Mouse (Mus musculus) liver, postnatal 0 days (tissue): ENCODE measurements around the gene Cald1.

Experiments
- CTCF ChIP-seq: sonication (generic); IDR thresholded peaks from 2 replicates; pipeline ENCODE4 v1.5.1; 2016; ENCODE audit warnings: antibody characterized with exemption, low read depth
- EP300 ChIP-seq: IDR thresholded peaks from 2 replicates; pipeline ENCODE4 v1.6.1; 2016; ENCODE audit warnings: antibody characterized with exemption, low read depth, mild to moderate bottlenecking

DNA sequence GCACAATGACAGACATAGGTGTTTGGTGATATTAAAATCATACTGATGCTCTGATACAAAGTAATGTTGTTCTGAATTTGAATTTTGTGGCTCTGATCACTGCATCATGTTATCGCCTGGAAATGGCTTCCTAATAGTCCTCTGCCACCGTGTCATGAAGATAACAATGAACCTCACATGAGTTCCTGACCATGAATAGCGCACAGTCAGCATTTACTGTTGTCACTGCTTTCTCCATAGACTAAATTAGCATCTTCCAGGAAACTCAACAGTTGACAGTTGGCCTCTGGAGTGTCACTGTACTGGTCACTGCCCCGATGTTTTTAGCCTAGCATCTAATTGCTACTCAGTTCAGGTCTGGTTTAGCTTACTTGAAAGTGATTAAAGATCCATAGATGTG lies 95.8 kb downstream of the Cald1 start:
- TF ChIP-seq EP300 (no peak), CTCF (no peak)
